Mouse (Mus musculus): Measurements from ENCODE around the gene Gm28048. TPM values are rescaled to one million over a fixed set of nuclear protein-coding genes. Genes with fewer than 3 reads are reported as not detected.

Gene Gm28048
- polyA plus RNA-seq, 2 experiments: 2.8 to 6.8 TPM

GRCm38 (mm10) chr11:22861315-22861714 is 120.6 kb downstream of the Gm28048 start:
- peak overlapping the region; percentile 93; the same call in 1 of the 2 replicates for H3K4me2 ChIP-seq (ENCODE audit: low read depth)
- H3K4me3 ChIP-seq (ENCODE audit: insufficient read depth in 1 of 2, low read depth in 2 of 2, low read length in 2 of 2): no peak overlapping the region

GRCm38 (mm10) chr11:22860335-22861227 is 121.3 kb downstream of the Gm28048 start, which contains the start of gene B3gnt2:
B3gnt2 (minus strand) TSS chr11:22860961.
- Histone ChIP-seq H3K4me1 (replicated peaks; ENCODE audit: control insufficient read depth in 2 of 2, insufficient read depth in 2 of 2, low read length in 1 of 2) (peaks cover 9 to 10% of the 10 kb centered on the region in 2 experiments), H3K4me2 (ENCODE audit: low read depth) (peak within 1 kb of the TSS; percentile 93), H3K27me3 (ENCODE audit: control insufficient read depth, insufficient read depth, low read length) (no peaks in the 10 kb centered on the region), H3K27ac (peak within 1 kb of the TSS; percentile 19), H3K36me3 (replicated peaks; ENCODE audit: control insufficient read depth, insufficient read depth, low read depth) (no peaks in the 10 kb centered on the region), H3K4me3 (ENCODE audit: insufficient read depth in 1 of 2, low read depth in 2 of 2, low read length in 2 of 2) (peak within 1 kb of the TSS; percentile 66 to 79), H3K9me3 (ENCODE audit: control insufficient read depth, low read length) (no peaks in the 10 kb centered on the region), H3K9ac (replicated peaks) (peak within 1 kb of the TSS; percentile 64)
- 7% methylated on average over 41 of the region's 41 CpGs for WGBS (ENCODE audit: insufficient replicate concordance)
- ATAC-seq (ENCODE audit: insufficient read depth) (peak; percentile 18; the same call in 1 of the 2 replicates), DNase-seq (ENCODE audit: low read depth in 3 of 3, low spot score in 3 of 3) (no peak)
- no peak for TF ChIP-seq CTCF (IDR thresholded peaks at IDR 0.05; ENCODE audit: low read depth)
- TF ChIP-seq EP300 (IDR thresholded peaks at IDR 0.05; ENCODE audit: low read depth): no peak

More at GRCm38 (mm10) chr11:22861315-22861714, 120.6 kb downstream of the Gm28048 start:
- ATAC-seq (ENCODE audit: insufficient read depth) (no peak), DNase-seq (ENCODE audit: low read depth in 3 of 3, low spot score in 3 of 3) (no peak)
- no peak overlapping the region for H3K9ac ChIP-seq (replicated peaks)
- 83% methylated on average over 4 of the region's 4 CpGs for WGBS (ENCODE audit: insufficient replicate concordance)
- no peaks in the 10 kb centered on the region for H3K27me3 ChIP-seq (ENCODE audit: control insufficient read depth, insufficient read depth, low read length)
- peaks cover 9 to 12% of the 10 kb centered on the region in 2 experiments for H3K4me1 ChIP-seq (replicated peaks; ENCODE audit: control insufficient read depth in 2 of 2, insufficient read depth in 2 of 2, low read length in 1 of 2)
- H3K9me3 ChIP-seq (ENCODE audit: control insufficient read depth, low read length): no peaks in the 10 kb centered on the region
- H3K27ac ChIP-seq: no peak overlapping the region
- no peaks in the 10 kb centered on the region for H3K36me3 ChIP-seq (replicated peaks; ENCODE audit: control insufficient read depth, insufficient read depth, low read depth)
- TF ChIP-seq CTCF (IDR thresholded peaks at IDR 0.05; ENCODE audit: low read depth): no peak
- TF ChIP-seq EP300 (IDR thresholded peaks at IDR 0.05; ENCODE audit: low read depth): no peak

- Histone ChIP-seq H3K4me1 (replicated peaks; ENCODE audit: control insufficient read depth in 2 of 2, insufficient read depth in 2 of 2, low read length in 1 of 2) (peaks cover 9 to 14% of the 10 kb centered on the region in 2 experiments), H3K4me3 (ENCODE audit: insufficient read depth in 1 of 2, low read depth in 2 of 2, low read length in 2 of 2) (peak overlapping the region; percentile 67 to 79), H3K27ac (peak overlapping the region; percentile 19), H3K36me3 (replicated peaks; ENCODE audit: control insufficient read depth, insufficient read depth, low read depth) (no peaks in the 10 kb centered on the region), H3K27me3 (ENCODE audit: control insufficient read depth, insufficient read depth, low read length) (no peaks in the 10 kb centered on the region), H3K9ac (replicated peaks) (peak overlapping the region; percentile 67), H3K4me2 (ENCODE audit: low read depth) (peak overlapping the region; percentile 93), H3K9me3 (ENCODE audit: control insufficient read depth, low read length) (no peaks in the 10 kb centered on the region)
- no peak for TF ChIP-seq EP300 (IDR thresholded peaks at IDR 0.05; ENCODE audit: low read depth)
- TF ChIP-seq CTCF (IDR thresholded peaks at IDR 0.05; ENCODE audit: low read depth): peak; percentile 31; the same call in 1 of the 2 replicates
- DNase-seq (ENCODE audit: low read depth in 3 of 3, low spot score in 3 of 3) (peak; percentile 60 to 74 (median 71)), ATAC-seq (ENCODE audit: insufficient read depth) (peak; percentile 91)
- WGBS (ENCODE audit: insufficient replicate concordance): under 1% methylated on average over 55 of the region's 55 CpGs
Observed at GRCm38 (mm10) chr11:22859633-22860334, 122.1 kb downstream of the Gm28048 start.

- Histone ChIP-seq H3K4me1 (replicated peaks; ENCODE audit: control insufficient read depth in 2 of 2, insufficient read depth in 2 of 2, low read length in 1 of 2) (peaks cover 11 to 19% of the 10 kb centered on the region in 2 experiments), H3K27ac (peak overlapping the region; percentile 44), H3K27me3 (ENCODE audit: control insufficient read depth, insufficient read depth, low read length) (no peaks in the 10 kb centered on the region), H3K36me3 (replicated peaks; ENCODE audit: control insufficient read depth, insufficient read depth, low read depth) (no peaks in the 10 kb centered on the region), H3K4me2 (ENCODE audit: low read depth) (peak overlapping the region; percentile 93), H3K4me3 (ENCODE audit: insufficient read depth in 1 of 2, low read depth in 2 of 2, low read length in 2 of 2) (peak overlapping the region; percentile 67 to 79), H3K9ac (replicated peaks) (peak overlapping the region; percentile 67), H3K9me3 (ENCODE audit: control insufficient read depth, low read length) (no peaks in the 10 kb centered on the region)
- ATAC-seq (ENCODE audit: insufficient read depth) (peak; percentile 77), DNase-seq (ENCODE audit: low read depth in 3 of 3, low spot score in 3 of 3) (no peak)
- under 1% methylated on average over 23 of the region's 41 CpGs for WGBS (ENCODE audit: insufficient replicate concordance)
- no peak for TF ChIP-seq EP300 (IDR thresholded peaks at IDR 0.05; ENCODE audit: low read depth)
- no peak for TF ChIP-seq CTCF (IDR thresholded peaks at IDR 0.05; ENCODE audit: low read depth)
Observed at GRCm38 (mm10) chr11:22859301-22859632, 122.6 kb downstream of the Gm28048 start.

All from liver, embryonic 14.5 days (tissue).